Mouse (Mus musculus) cortical plate, adult 2 months (tissue): ENCODE data around the gene Tbx2. TPM values are rescaled to one million over a fixed set of nuclear protein-coding genes. Genes with fewer than 3 reads are reported as not detected.

ENCODE experiments used
- H3K27ac ChIP-seq: fragments of 200-500 bp; 2 replicates; pipeline ENCODE4 v1.5.1; 2012; ENCODE audit warnings: low read length, control low read depth, inconsistent platforms; ENCODE audit not compliant: insufficient read depth
- H3K4me1 ChIP-seq: fragments of 200-500 bp; 2 replicates; pipeline ENCODE4 v1.6.1; 2011; ENCODE audit warnings: low read length; ENCODE audit not compliant: control insufficient read depth, insufficient read depth
- H3K4me3 ChIP-seq: fragments of 200-500 bp; 2 replicates; pipeline ENCODE4 v1.5.1; 2011; ENCODE audit warnings: mild to moderate bottlenecking, low read length, control low read depth; ENCODE audit not compliant: insufficient read depth
- CTCF ChIP-seq: fragments of 200-500 bp; IDR thresholded peaks from 2 replicates; pipeline ENCODE4 v1.5.1; 2011; ENCODE audit warnings: mild to moderate bottlenecking, control low read depth, low read length; ENCODE audit not compliant: insufficient read depth; ENCODE audit errors: extremely low read depth
- POLR2A ChIP-seq: fragments of 200-500 bp; IDR thresholded peaks from 2 replicates; pipeline ENCODE4 v1.6.1; 2011; ENCODE audit warnings: mild to moderate bottlenecking, low read length, control low read depth; ENCODE audit not compliant: insufficient read depth; ENCODE audit errors: extremely low read depth
- polyA plus RNA-seq: library from polyadenylated mRNA; depleted of rRNA; stranded (reverse); fragments of >200 nt; gene quantifications from 2 replicates; pipeline ENCODE4 v1.2.3, GENCODE M21; 2012; rRNA removed

The Tbx2 gene
- polyA plus RNA-seq, 1 experiment, result 2.7 TPM

DNA sequence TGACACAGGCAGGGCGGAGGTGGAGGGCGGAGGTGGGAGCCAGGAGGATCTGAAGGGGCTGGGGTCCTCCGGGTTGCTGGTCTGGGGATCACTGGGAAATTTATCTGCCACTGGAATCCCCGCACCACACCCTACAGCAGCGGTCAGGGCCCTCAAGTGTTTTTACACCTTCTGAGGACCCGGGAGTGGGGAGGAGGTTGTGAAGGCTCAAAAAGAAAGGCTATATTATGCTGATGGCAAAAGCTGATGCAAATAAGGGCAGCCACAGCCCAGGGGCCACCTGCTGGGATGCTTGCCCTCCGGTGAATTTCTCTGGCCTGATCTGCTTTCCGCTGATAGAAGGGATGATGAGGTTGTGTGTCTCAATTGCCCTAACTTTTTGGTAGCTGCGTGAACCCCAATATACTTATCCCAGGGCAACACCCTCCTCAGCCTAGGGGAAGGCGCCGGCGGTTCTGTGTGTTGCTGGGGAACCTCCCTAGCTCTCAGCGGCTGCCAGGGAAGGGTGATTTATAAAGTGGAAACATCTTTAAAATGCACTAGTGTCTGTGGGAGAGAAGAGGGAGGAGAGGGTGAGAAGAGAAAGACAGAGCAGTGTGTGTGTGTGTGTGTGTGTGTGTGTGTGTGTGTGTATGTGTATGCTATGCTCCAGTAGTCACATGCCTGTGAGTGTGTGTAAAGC is 58.8 kb downstream of the Tbx2 start:
- TF ChIP-seq POLR2A (no peak), CTCF (no peak)
- H3K4me1 ChIP-seq, result no peaks in the 10 kb centered on the region
- H3K27ac ChIP-seq, result no peak overlapping the region
- H3K4me3 ChIP-seq, result no peak overlapping the region

Other genes with a start within 250 kb of the Tbx2 start
- not detected in 2 replicates for gene Gm11444, start 17.8 kb downstream of the Tbx2 start, polyA plus RNA-seq
- gene Tbx4, start 53.9 kb downstream of the Tbx2 start, polyA plus RNA-seq, result 0.19 and 0.29 TPM in 2 replicates